Mouse (Mus musculus) hindbrain, embryonic 16.5 days (tissue): ENCODE data around the gene Cox19. TPM values are rescaled to one million over a fixed set of nuclear protein-coding genes. Genes with fewer than 3 reads are reported as not detected.
"Not testable (repeated sequence)": the region's sequence is repeated elsewhere in the genome, so short reads cannot be mapped to it uniquely, and the experiment has no call there.

ENCODE experiments used
- ATAC-seq: fragments of 200-750 bp; cut with Nextera tagmentation; 2 replicates; pipeline ENCODE4 v1.8.0; 2017; ENCODE audit warnings: moderate TSS enrichment, moderate library complexity
- H3K27ac ChIP-seq: fragments of 300-500 bp; sonication (generic); 2 replicates; pipeline ENCODE4 v1.5.1; 2014; ENCODE audit warnings: low read depth, mild to moderate bottlenecking, control low read depth, low read length, moderate library complexity
- H3K27me3 ChIP-seq: fragments of 300-500 bp; sonication (generic); replicated peaks from 2 replicates; pipeline ENCODE4 v1.6.1; 2014; ENCODE audit warnings: low read length; ENCODE audit not compliant: control insufficient read depth, insufficient read depth
- H3K36me3 ChIP-seq: fragments of 300-500 bp; sonication (generic); 2 replicates; pipeline ENCODE4 v1.6.1; 2014; ENCODE audit warnings: mild to moderate bottlenecking, low read length, moderate library complexity, mixed read lengths; ENCODE audit not compliant: control insufficient read depth, insufficient read depth
- H3K4me1 ChIP-seq: fragments of 300-500 bp; sonication (generic); 2 replicates; pipeline ENCODE4 v1.6.1; 2014; ENCODE audit warnings: low read depth, low read length; ENCODE audit not compliant: control insufficient read depth, insufficient read depth
- H3K4me2 ChIP-seq: fragments of 300-500 bp; sonication (generic); 2 replicates; pipeline ENCODE4 v1.6.1; 2014; ENCODE audit warnings: mild to moderate bottlenecking, low read length, control low read depth, moderate library complexity
- H3K4me3 ChIP-seq: fragments of 300-500 bp; sonication (generic); 2 replicates; pipeline ENCODE4 v1.5.1; 2014; ENCODE audit warnings: mild to moderate bottlenecking, low read length, control low read depth, moderate library complexity
- H3K9ac ChIP-seq: fragments of 300-500 bp; sonication (generic); 2 replicates; pipeline ENCODE4 v1.6.1; 2014; ENCODE audit warnings: low read depth, mild to moderate bottlenecking, control low read depth, low read length, moderate library complexity
- H3K9me3 ChIP-seq: fragments of 300-500 bp; sonication (generic); 2 replicates; pipeline ENCODE4 v1.6.1; 2014; ENCODE audit warnings: mild to moderate bottlenecking, low read length, moderate library complexity; ENCODE audit not compliant: control insufficient read depth
- WGBS: fragments of 180-500 bp; shearing (Covaris S2); extraction: QIAGEN DNeasy Blood & Tissue Kit; methylation state at CpG from one replicate; pipeline ENCODE4 v1.1.7; 2014; 5-methylcytosine and 5-hydroxymethylcytosine counted together
- polyA plus RNA-seq: library from polyadenylated mRNA; unstranded; fragments of >200 nt; fragmentation: Nextera tagmentation; extraction: Ambion mirVana; gene quantifications from 2 replicates; pipeline ENCODE4 v1.2.1, GENCODE M21; 2015

The Cox19 gene
- polyA plus RNA-seq, 1 experiment from 2014 or later, result 95.1 TPM

GRCm38 (mm10) chr5:139344687-139345363 is 6.4 kb downstream of the Cox19 start:
- Histone ChIP-seq H3K9ac (peak overlapping the region; percentile 79), H3K4me1 (peaks cover 10% of the 10 kb centered on the region), H3K27me3 (no peaks in the 10 kb centered on the region; the same call in 1 of the 2 replicates), H3K9me3 (no peaks in the 10 kb centered on the region), H3K27ac (peak overlapping the region; percentile 68), H3K4me3 (peak overlapping the region; percentile 67), H3K36me3 (peaks cover 16% of the 10 kb centered on the region), H3K4me2 (peak overlapping the region; percentile 84)
- WGBS, result 0% methylated on average over 33 of the region's 33 CpGs
- ATAC-seq, result peak; percentile 92

- no peak overlapping the region for H3K27ac ChIP-seq
- 7% methylated on average over 12 of the region's 12 CpGs for WGBS
- H3K9me3 ChIP-seq, result no peaks in the 10 kb centered on the region
- H3K4me2 ChIP-seq, result peak overlapping the region; percentile 84
- peaks cover 10% of the 10 kb centered on the region for H3K4me1 ChIP-seq
- H3K36me3 ChIP-seq, result peaks cover 23% of the 10 kb centered on the region
- H3K27me3 ChIP-seq, result no peaks in the 10 kb centered on the region; the same call in 1 of the 2 replicates
- H3K4me3 ChIP-seq, result peak overlapping the region; percentile 67
- peak overlapping the region; percentile 79 for H3K9ac ChIP-seq
- peak; percentile 70 for ATAC-seq
These were observed 7.1 kb downstream of the Cox19 start for GRCm38 (mm10) chr5:139344021-139344686.

GRCm38 (mm10) chr5:139338891-139339290 is 12.3 kb downstream of the Cox19 start:
- ATAC-seq, result no peak
- no peaks in the 10 kb centered on the region for H3K27me3 ChIP-seq
- WGBS, result 74% methylated on average over 11 of the region's 11 CpGs

GRCm38 (mm10) chr5:139338403-139338802 is 12.8 kb downstream of the Cox19 start:
- no peak overlapping the region for H3K9ac ChIP-seq
- WGBS, result 92% methylated on average over 3 of the region's 3 CpGs
- H3K36me3 ChIP-seq, result peaks cover 48% of the 10 kb centered on the region
- H3K4me1 ChIP-seq, result peaks cover 5% of the 10 kb centered on the region; the same call in 1 of the 2 replicates
- no peak overlapping the region for H3K27ac ChIP-seq
- H3K9me3 ChIP-seq, result no peaks in the 10 kb centered on the region
- no peak overlapping the region for H3K4me2 ChIP-seq
- no peak for ATAC-seq
- no peak overlapping the region for H3K4me3 ChIP-seq
- H3K27me3 ChIP-seq, result no peaks in the 10 kb centered on the region

More at GRCm38 (mm10) chr5:139338891-139339290, 12.3 kb downstream of the Cox19 start:
- no peak overlapping the region for H3K27ac ChIP-seq
- H3K4me2 ChIP-seq, result no peak overlapping the region
- H3K9me3 ChIP-seq, result no peaks in the 10 kb centered on the region
- H3K4me1 ChIP-seq, result peaks cover 9% of the 10 kb centered on the region
- 0 out of 2 replicates have a peak overlapping the region, but pooled peaks have one; percentile 6 for H3K9ac ChIP-seq
- H3K4me3 ChIP-seq, result no peak overlapping the region
- peaks cover 48% of the 10 kb centered on the region for H3K36me3 ChIP-seq

GRCm38 (mm10) chr5:139337826-139338370 is 13.3 kb downstream of the Cox19 start:
- Histone ChIP-seq H3K27me3 (no peaks in the 10 kb centered on the region), H3K27ac (no peak overlapping the region), H3K4me1 (no peaks in the 10 kb centered on the region), H3K9me3 (no peaks in the 10 kb centered on the region), H3K4me3 (no peak overlapping the region), H3K36me3 (peaks cover 48% of the 10 kb centered on the region), H3K9ac (no peak overlapping the region), H3K4me2 (no peak overlapping the region)
- no peak for ATAC-seq
- 77% methylated on average over 13 of the region's 13 CpGs for WGBS

GRCm38 (mm10) chr5:139335634-139336033 is 15.6 kb downstream of the Cox19 start:
- Histone ChIP-seq H3K9me3 (no peaks in the 10 kb centered on the region), H3K4me2 (no peak overlapping the region), H3K36me3 (peaks cover 38% of the 10 kb centered on the region), H3K9ac (no peak overlapping the region), H3K27ac (no peak overlapping the region), H3K4me1 (0 out of 2 replicates have a peak, but pooled peaks cover 2% of the 10 kb centered on the region), H3K27me3 (no peaks in the 10 kb centered on the region), H3K4me3 (no peak overlapping the region)
- 94% methylated on average over 4 of the region's 4 CpGs for WGBS
- peak; percentile 28; the same call in 1 of the 2 replicates for ATAC-seq

GRCm38 (mm10) chr5:139334394-139334793 is 16.8 kb downstream of the Cox19 start:
- H3K4me1 ChIP-seq, H3K27ac ChIP-seq, H3K4me3 ChIP-seq, H3K4me2 ChIP-seq, H3K9ac ChIP-seq, H3K9me3 ChIP-seq, ATAC-seq, H3K27me3 ChIP-seq: not testable (repeated sequence)
- 82% methylated on average over 10 of the region's 10 CpGs for WGBS
- H3K36me3 ChIP-seq, result peaks cover 28% of the 10 kb centered on the region

GRCm38 (mm10) chr5:139333301-139334013 is 17.8 kb downstream of the Cox19 start:
- H3K4me3 ChIP-seq, result no peak overlapping the region
- H3K4me2 ChIP-seq, result no peak overlapping the region
- H3K9me3 ChIP-seq, result no peaks in the 10 kb centered on the region
- WGBS, result 78% methylated on average over 16 of the region's 16 CpGs
- no peak overlapping the region for H3K27ac ChIP-seq
- ATAC-seq, result no peak
- peaks cover 25% of the 10 kb centered on the region for H3K36me3 ChIP-seq
- 0 out of 2 replicates have a peak, but pooled peaks cover 2% of the 10 kb centered on the region for H3K4me1 ChIP-seq
- H3K27me3 ChIP-seq, result no peaks in the 10 kb centered on the region
- no peak overlapping the region; the same call in 1 of the 2 replicates for H3K9ac ChIP-seq
